Mouse (Mus musculus): Measurements from ENCODE around the gene Gm49450. TPM values are rescaled to one million over a fixed set of nuclear protein-coding genes. Genes with fewer than 3 reads are reported as not detected.
"Not testable (repeated sequence)": the region's sequence is repeated elsewhere in the genome, so short reads cannot be mapped to it uniquely, and the experiment has no call there.

Gene Gm49450
- total RNA-seq, 2 experiments from 2014 or later: not detected

GRCm38 (mm10) chr15:98987077-98987630 lies 33.8 kb upstream of the Gm49450 start:
- peak; percentile 69 to 77 for DNase-seq
- intact Hi-C loops (cut with DNase I): no loop called here

GRCm38 (mm10) chr15:98985982-98986715 lies 32.8 kb upstream of the Gm49450 start:
- no peak for DNase-seq

GRCm38 (mm10) chr15:98985240-98985981 lies 32.1 kb upstream of the Gm49450 start:
- intact Hi-C loops (cut with DNase I): loop anchor here (1.0 to 2.0 kb wide), 2 partner anchors 32 to 51 kb away; partner anchors contain the start of genes Gm49450, Tuba1a and Tuba1b
- peak; percentile 91 for DNase-seq

More at GRCm38 (mm10) chr15:98985982-98986715, 32.8 kb upstream of the Gm49450 start:
- intact Hi-C loops (cut with DNase I): loop anchor here (1.0 to 2.0 kb wide), 2 partner anchors 33 to 51 kb away; partner anchors contain the start of genes Gm49450, Tuba1a and Tuba1b

GRCm38 (mm10) chr15:98984681-98985080 lies 31.3 kb upstream of the Gm49450 start:
- intact Hi-C loops (cut with DNase I): loop anchor here (1.0 to 2.0 kb wide), 2 partner anchors 31 to 50 kb away; partner anchors contain the start of genes Gm49450, Tuba1a and Tuba1b
- peak in 1 of 2 experiments; percentile 46 for DNase-seq

- intact Hi-C loops (cut with DNase I): loop anchor here (2.0 kb wide), 1 partner anchor 49 kb away; the partner anchor contains the start of gene Tuba1b
- DNase-seq: no peak
These were observed 30.2 kb upstream of the Gm49450 start for GRCm38 (mm10) chr15:98983431-98984081.

- DNase-seq: no peak
- intact Hi-C loops (cut with DNase I): no loop called here
These were observed 28.7 kb upstream of the Gm49450 start for GRCm38 (mm10) chr15:98982100-98982499.

- intact Hi-C loops (cut with DNase I): no loop called here
- no peak for DNase-seq
These were observed 26.8 kb upstream of the Gm49450 start for GRCm38 (mm10) chr15:98980012-98980614.

- intact Hi-C loops (cut with DNase I): no loop called here
- DNase-seq: no peak
These were observed 25.2 kb upstream of the Gm49450 start for GRCm38 (mm10) chr15:98978409-98979172.

- intact Hi-C loops (cut with DNase I): no loop called here
- peak; percentile 86 to 87 for DNase-seq
These were observed 24.5 kb upstream of the Gm49450 start for GRCm38 (mm10) chr15:98977759-98978408.

GRCm38 (mm10) chr15:98976763-98977758 lies 23.7 kb upstream of the Gm49450 start:
- DNase-seq: peak in 1 of 2 experiments; percentile 48
- intact Hi-C loops (cut with DNase I): no loop called here

GRCm38 (mm10) chr15:98973015-98973614 lies 19.8 kb upstream of the Gm49450 start:
- intact Hi-C loops (cut with DNase I): no loop called here
- DNase-seq: no peak

GRCm38 (mm10) chr15:98971576-98972320 lies 18.4 kb upstream of the Gm49450 start:
- DNase-seq; intact Hi-C loops (cut with DNase I): not testable (repeated sequence)

GRCm38 (mm10) chr15:98971111-98971510 lies 17.8 kb upstream of the Gm49450 start:
- intact Hi-C loops (cut with DNase I): no loop called here
- DNase-seq: no peak

GRCm38 (mm10) chr15:98969372-98970101 lies 16.2 kb upstream of the Gm49450 start:
- peak in 1 of 2 experiments; percentile 30 for DNase-seq

GRCm38 (mm10) chr15:98968701-98969371 lies 15.5 kb upstream of the Gm49450 start:
- DNase-seq: peak; percentile 53 to 64
- intact Hi-C loops (cut with DNase I): no loop called here

More at GRCm38 (mm10) chr15:98969372-98970101, 16.2 kb upstream of the Gm49450 start:
- intact Hi-C loops (cut with DNase I): no loop called here

Measured in heart, postnatal 10 days (tissue).